Mouse (Mus musculus) brown adipose tissue, adult 24 weeks (tissue): ENCODE results near the gene Gulp1. TPM values are rescaled to one million over a fixed set of nuclear protein-coding genes. Genes with fewer than 3 reads are reported as not detected.

Experiments
- H3K27ac ChIP-seq: fragments of 200-500 bp; replicated peaks from 2 replicates; pipeline ENCODE4 v1.5.1; 2012; ENCODE audit warnings: low read depth, mild to moderate bottlenecking, low read length
- H3K4me1 ChIP-seq: fragments of 200-500 bp; 2 replicates; pipeline ENCODE4 v1.6.1; 2012; ENCODE audit warnings: low read length, mixed read lengths; ENCODE audit not compliant: control insufficient read depth, insufficient read depth, insufficient read length
- H3K4me3 ChIP-seq: fragments of 200-500 bp; 2 replicates; pipeline ENCODE4 v1.5.1; 2012; ENCODE audit warnings: low read depth, mild to moderate bottlenecking, low read length, moderate library complexity; ENCODE audit not compliant: insufficient read depth
- polyA plus RNA-seq: library from polyadenylated mRNA; stranded (reverse); fragments of >200 nt; gene quantifications from 2 replicates; pipeline ENCODE4 v1.2.4, GENCODE M21; 2012; ENCODE audit not compliant: missing spikeins, insufficient read depth, insufficient read length

Gene Gulp1
- 5.8 and 7.1 TPM in 2 replicates for polyA plus RNA-seq

DNA sequence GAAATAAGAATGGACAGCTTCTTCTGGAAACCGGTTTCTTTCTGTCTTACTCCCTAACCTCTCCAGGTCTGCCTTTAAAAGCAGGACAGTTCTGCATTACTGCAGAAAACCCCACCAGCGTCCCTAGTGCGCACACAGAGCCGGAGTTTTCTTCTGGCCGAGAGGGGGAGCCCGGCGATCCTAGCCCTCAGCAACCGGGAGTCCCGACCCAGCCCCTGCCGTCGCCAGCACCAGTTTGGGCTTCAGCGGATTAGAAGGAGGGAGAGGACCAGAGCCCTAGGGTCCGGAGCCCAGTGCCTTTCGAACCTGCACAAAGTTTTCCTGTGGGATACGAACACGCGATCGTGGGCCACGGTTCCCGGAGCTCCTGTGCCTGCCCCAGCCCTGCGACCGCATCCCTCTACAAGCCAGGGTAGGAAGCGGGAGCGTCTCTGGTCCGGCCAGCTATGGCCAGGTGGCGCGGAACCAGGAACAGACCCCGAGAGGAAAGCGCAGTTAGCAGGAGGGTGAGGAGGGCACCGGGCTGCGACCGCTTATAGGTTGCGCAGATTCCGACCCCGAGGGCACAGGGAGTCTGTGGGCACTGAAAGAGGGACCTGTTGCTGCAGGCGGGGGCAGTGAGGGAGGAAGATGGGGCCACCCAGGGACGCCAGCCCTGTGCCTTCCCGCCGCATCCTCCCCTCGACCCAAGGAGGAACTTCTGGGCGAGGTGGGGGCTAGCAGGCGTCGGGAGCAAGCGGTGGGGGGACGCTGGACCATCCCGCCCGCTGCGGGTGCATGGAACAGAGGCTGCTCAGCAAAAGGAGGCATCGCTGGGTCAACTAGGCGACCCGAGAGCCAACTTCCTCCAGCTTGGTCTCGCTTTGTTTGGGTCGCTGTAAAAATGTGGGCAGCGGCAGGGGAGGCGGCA is at the start of gene Gulp1:
Gene Gulp1, plus strand, starts transcription at position 51 of the 910 bp plus-strand sequence.
- H3K4me1 ChIP-seq = peaks cover 6% of the 10 kb centered on the region; the same call in 1 of the 2 replicates
- peak within 1 kb of the TSS; percentile 83 for H3K4me3 ChIP-seq
- H3K27ac ChIP-seq = peak within 1 kb of the TSS; percentile 42

DNA sequence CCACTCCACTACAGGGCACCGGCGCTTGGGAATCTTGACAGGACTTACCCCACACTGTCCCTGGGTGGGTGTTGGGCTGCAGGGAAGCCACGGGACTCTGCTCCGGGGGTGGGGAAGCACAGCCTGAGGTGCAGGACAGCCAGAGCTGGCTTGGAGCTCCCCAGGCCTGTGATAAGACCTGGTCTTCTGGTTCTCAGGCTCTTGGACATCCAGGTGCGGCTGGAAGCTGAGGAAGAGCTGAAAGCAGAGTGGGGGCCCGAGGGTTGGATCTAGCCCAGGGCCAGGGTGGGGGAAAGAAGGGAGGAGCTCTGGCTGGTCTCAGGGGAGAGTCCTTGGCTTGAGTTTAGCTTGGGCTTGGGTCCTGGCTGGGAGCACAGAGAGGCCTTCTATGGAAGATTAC is 1.1 kb upstream of the Gulp1 start:
- Histone ChIP-seq H3K4me1 (peaks cover 6% of the 10 kb centered on the region; the same call in 1 of the 2 replicates), H3K4me3 (no peak overlapping the region), H3K27ac (no peak overlapping the region)

DNA sequence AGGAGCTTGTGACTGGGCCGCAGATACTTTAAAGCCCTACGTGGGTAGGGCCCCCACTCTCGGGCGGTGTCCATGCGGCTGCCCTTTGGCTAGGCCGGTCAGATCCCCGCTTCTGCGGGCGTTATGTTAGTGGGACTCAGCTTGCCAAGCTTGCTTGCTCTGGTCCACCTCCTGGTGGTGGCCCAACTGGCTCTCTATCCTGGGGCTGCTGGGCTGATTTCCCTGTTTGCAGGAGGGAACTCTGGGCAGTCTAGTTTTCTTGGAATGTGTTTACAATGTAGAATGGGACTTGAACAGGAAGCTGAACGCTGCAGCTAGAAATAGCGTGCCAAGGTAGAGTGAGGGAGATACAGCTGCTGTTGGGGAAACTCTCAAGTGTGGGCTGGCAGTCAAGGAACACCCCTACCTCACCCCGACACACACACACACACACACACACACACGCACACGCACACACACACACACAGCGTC is 1.1 kb downstream of the Gulp1 start:
- Histone ChIP-seq H3K4me1 (peaks cover 6% of the 10 kb centered on the region; the same call in 1 of the 2 replicates), H3K27ac (peak overlapping the region; percentile 42), H3K4me3 (peak overlapping the region; percentile 83)

DNA sequence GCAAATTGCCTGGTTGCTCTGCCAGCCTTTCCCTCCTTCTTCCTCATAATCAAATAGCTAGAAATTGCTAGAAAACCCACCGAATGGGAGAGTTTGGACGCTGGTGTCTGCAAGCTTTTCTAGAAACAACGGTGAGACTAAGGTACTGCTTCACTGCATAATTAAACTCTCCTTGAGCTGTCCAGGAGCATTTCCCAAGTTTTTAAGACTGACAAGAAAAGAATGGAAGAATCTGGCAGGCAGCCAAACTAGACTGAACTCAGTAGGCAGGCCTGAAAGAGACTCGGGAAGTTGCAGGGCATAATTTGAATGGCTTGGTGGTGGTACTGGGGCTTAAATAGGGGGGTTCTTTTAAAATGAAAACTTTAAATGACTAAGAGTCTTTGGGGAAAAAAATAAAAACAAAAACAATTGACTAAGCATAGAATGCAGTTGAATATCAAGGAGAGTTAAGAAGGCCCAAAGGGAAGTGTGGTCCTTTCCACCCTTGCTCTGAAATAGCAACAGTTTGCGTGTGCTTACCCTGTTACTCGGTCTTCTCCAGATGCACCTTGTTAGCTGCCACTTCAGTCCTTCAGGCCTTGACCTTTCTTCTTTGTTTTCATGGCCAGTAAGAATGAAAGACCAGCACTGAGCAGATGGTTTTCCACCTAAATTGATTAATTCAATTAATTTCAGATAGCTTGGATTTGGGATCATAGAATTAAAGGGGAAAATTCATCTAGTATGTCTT is 2.0 kb downstream of the Gulp1 start:
- no peak overlapping the region for H3K27ac ChIP-seq
- H3K4me3 ChIP-seq = peak overlapping the region; percentile 39
- H3K4me1 ChIP-seq = peaks cover 6% of the 10 kb centered on the region; the same call in 1 of the 2 replicates

DNA sequence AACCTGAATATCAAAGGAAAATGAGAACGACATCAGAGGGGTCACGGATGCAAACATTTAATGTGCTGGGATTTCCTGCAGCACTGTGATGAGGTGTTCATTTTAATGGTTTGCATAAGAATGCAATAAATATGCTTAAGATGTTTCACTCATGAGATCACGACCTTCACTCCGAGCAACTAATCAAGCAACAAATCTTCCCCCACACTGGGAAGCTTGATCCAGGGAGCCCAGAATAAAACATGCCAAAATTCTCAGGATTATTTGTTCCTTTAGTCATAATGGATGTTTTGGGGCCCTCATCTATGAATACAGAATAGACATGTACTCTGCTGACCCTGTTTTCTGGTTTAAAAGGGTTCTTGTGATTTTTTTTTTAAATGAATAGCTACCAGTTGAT is 16.1 kb downstream of the Gulp1 start:
- no peak overlapping the region for H3K4me3 ChIP-seq

DNA sequence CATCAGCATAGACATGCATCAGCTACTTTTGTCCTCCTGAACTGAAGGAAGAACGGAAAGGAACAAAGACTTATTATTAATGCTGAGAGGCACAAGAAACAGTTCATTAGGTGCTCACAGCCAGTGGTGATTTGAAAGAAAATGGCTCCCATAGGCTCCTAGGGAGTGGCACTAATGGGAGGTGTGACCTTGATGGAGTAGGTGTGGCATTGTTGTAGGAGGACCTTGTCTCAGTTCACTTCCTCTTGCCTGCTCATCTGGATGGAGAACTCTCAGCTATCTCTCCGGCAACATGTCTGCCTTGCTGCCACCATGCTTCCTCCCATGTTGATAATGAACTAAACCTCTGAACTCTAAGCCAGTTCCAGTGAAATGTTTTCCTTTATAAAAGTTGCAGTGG is 17.0 kb downstream of the Gulp1 start:
- Histone ChIP-seq H3K4me3 (no peak overlapping the region), H3K27ac (no peak overlapping the region), H3K4me1 (no peaks in the 10 kb centered on the region)

More for the DNA sequence above, 16.1 kb downstream of the Gulp1 start:
- Histone ChIP-seq H3K4me1 (no peaks in the 10 kb centered on the region), H3K27ac (no peak overlapping the region)

DNA sequence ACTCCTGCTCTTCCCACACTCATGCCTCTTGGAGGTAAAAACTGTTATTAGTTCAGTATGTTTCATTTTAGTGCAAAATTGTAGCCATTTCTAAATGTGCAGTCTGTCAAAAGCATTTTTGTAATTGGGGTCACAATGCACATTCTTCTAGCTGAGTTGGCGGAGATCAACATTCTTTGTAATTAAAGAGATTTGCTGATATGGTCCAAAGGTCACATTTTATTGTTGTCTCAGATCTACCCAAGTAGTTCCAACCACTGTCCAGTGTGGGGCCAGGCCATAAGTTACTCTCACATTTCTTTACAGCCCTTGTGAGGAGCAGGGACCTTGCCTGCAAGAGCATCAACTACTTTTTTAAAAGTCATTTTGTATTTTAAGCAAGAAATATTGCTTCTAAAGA is 24.7 kb downstream of the Gulp1 start:
- Histone ChIP-seq H3K27ac (no peak overlapping the region), H3K4me3 (no peak overlapping the region), H3K4me1 (0 out of 2 replicates have a peak, but pooled peaks cover 3% of the 10 kb centered on the region)

DNA sequence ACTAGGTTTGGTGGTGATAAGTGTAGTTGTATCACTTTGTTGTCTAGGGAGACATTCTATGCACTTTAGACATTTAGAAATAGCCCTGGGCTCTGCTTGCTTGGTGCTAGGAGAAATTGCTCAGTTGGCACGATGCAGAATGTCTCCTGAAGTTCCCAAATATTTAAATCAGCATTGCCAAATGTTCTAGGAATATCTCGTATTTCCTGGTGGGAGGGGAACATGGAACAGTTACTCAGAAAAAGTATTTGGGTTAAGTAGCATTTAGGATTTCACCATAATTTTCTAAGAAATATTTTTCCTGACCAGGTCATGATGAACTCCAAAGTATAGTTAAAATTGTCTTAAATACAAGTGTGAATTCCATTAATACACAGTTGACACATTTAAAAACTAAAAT is 25.3 kb downstream of the Gulp1 start:
- no peak overlapping the region for H3K4me3 ChIP-seq
- H3K27ac ChIP-seq = no peak overlapping the region

DNA sequence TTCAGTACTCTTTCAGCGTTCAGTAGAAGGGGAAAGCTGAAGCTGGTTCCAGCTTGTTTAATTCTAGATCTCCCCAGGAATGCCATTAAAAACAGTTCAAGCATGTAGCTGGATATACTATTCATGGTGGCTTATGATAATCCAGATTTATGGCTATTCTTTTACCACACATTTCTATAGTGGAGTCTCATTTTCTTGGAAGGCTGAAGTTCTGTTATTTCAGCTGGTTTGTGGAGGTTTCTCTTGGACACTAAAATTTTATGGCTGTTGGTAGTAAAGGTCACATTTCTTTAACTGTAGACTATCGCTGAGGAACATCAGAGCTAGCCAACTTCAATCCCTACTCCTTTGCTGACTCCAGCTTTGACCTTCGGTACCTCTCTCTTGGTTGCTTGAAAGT is 29.1 kb downstream of the Gulp1 start:
- Histone ChIP-seq H3K4me1 (peaks cover 5% of the 10 kb centered on the region; the same call in 1 of the 2 replicates), H3K4me3 (no peak overlapping the region), H3K27ac (no peak overlapping the region)

More for the DNA sequence above, 25.3 kb downstream of the Gulp1 start:
- 0 out of 2 replicates have a peak, but pooled peaks cover 3% of the 10 kb centered on the region for H3K4me1 ChIP-seq

DNA sequence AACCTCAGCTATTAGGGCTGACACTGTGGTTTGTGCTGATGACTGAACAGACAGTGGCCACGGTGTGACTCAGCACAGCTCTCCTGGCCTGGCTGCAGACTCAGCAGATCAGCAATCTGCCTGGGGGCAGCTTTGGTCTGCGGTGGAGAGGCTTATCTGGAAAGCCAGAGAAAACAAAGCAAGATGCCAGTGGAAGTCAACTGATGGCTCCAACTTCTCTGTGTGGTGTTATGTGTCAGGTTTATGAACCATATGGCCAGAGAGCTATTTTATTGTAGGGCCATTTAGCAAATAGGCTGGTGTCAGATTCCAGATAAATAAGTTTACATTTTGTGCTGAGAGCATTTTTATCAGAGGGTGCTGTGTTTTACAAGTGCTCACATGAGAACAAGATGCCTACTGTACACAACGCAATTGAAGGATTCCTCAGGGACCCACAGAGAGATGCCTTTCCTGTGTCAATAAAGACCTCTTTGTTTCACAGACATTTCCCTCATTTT is 33.6 kb downstream of the Gulp1 start:
- H3K27ac ChIP-seq = peak overlapping the region; percentile 40
- H3K4me1 ChIP-seq = peaks cover 3% of the 10 kb centered on the region; the same call in 1 of the 2 replicates
- H3K4me3 ChIP-seq = no peak overlapping the region

DNA sequence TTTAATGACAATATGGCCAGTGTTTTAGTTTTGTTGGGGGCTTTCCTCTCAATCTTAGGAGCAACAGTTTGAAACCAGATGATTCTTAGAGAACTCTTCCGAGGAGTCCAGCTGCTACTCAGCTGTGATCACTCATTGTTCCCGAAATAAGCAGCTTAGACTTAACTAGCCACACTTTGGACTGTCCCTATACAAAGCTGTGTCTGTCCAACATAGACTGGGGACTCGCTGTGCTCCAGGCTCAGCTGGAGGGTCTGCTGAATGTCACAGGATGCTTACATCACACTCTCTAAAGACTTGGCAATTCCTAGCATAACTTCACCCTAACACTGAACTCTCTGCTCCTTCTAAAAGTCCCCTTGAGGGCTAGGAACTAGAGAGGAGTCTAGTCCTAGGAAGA is 40.4 kb downstream of the Gulp1 start:
- Histone ChIP-seq H3K4me3 (no peak overlapping the region), H3K4me1 (no peaks in the 10 kb centered on the region; the same call in 1 of the 2 replicates), H3K27ac (no peak overlapping the region)

DNA sequence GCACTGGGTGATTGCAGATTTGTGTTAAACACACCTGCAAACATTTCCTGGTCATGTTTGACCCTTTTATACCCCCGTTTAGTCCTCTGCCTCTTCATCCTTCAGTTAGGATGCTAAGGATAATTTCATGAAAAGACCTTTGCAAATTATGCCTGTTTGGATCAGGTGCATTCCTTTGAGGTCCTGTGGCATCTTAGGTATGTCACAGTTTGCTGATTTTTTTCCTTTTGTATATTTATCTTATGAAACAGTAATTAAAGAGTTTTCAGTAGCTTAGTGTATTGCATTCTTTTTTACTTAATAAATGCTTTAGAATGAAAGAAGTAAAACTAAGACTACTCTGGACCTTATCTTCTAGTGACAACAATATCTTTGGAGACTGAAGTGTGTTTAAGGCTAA is 41.8 kb downstream of the Gulp1 start:
- H3K4me3 ChIP-seq = no peak overlapping the region
- no peaks in the 10 kb centered on the region; the same call in 1 of the 2 replicates for H3K4me1 ChIP-seq
- H3K27ac ChIP-seq = no peak overlapping the region

DNA sequence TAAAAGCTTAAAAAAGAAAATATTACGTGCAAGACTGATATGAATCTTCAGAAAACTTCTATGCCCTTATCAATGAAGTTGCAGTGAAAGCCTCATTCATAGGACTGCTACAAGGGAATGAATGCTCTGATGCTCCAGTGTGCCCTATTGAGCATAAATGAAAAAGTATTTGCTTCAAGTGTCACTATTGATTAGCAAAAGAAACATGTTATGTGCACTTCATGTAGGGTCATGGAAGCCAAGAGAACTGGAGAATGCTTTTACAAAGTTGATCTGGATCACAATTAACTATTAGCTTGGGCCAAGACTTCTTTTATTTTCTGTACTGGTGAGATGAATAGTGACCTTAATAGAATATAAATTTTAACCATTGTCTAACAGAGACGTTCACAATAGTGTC is 47.0 kb downstream of the Gulp1 start:
- no peaks in the 10 kb centered on the region; the same call in 1 of the 2 replicates for H3K4me1 ChIP-seq
- no peak overlapping the region for H3K4me3 ChIP-seq
- no peak overlapping the region for H3K27ac ChIP-seq

DNA sequence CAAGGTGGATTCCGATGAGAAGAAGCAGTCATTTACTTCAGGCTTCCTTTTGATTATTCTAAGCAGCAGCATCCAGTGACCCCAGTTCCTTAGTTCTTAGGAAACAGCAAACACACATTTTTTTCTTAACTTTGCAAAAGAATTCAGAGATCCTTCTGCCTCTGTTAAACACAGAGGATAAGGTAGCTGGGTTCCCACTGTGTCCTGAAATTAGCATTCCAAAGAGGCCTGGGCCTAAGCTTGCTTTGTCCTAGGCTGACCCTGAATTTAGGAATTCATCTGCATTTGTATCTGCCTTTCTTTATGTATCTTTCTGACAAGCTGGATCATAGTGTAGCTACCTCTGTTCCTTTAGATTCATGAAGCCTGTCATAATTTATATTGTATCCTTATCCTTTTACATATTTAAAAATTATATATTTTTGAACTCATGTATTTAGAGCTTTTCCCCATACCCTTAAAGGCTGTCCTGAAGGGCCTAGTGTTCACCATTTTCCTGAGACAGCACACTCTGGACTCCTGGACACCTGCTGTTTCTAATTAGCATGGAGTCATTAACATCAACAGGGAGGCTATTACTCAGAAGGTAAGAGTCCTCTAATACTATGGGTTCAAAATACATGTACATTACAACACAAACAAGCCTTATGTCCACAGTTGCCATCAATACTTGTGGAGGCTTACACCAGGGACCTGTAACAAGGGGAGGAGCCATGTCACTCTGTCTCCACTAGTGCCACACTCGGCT is 62.2 kb downstream of the Gulp1 start:
- H3K4me1 ChIP-seq = no peaks in the 10 kb centered on the region; the same call in 1 of the 2 replicates
- no peak overlapping the region for H3K27ac ChIP-seq
- no peak overlapping the region for H3K4me3 ChIP-seq
